Mouse (Mus musculus) liver, embryonic 14.5 days (tissue): ENCODE data around the gene Higd1b. TPM values are rescaled to one million over a fixed set of nuclear protein-coding genes. Genes with fewer than 3 reads are reported as not detected.

Experiments used
- ATAC-seq: fragments of 200-750 bp; cut with Nextera tagmentation; 2 replicates; pipeline ENCODE4 v1.8.0; 2017; ENCODE audit warnings: moderate number of reproducible peaks, mild to moderate bottlenecking, moderate library complexity; ENCODE audit not compliant: insufficient read depth
- DNase-seq, 3 experiments: peaks; one replicate each; pipeline ENCODE4 v3.0.0-alpha.2; 2012 to 2013; ENCODE audit warnings: low read depth in 3 of 3, low spot score in 3 of 3
- H3K27ac ChIP-seq: fragments of 300-500 bp; sonication (generic); 2 replicates; pipeline ENCODE4 v1.5.1; 2014; ENCODE audit warnings: moderate library complexity, mild to moderate bottlenecking, control low read depth, inconsistent platforms
- H3K27me3 ChIP-seq: fragments of 300-500 bp; sonication (generic); 2 replicates; pipeline ENCODE4 v1.6.1; 2014; ENCODE audit warnings: mild to moderate bottlenecking, low read length, moderate library complexity; ENCODE audit not compliant: control insufficient read depth, insufficient read depth
- H3K36me3 ChIP-seq: fragments of 300-500 bp; sonication (generic); replicated peaks from 2 replicates; pipeline ENCODE4 v1.6.1; 2014; ENCODE audit warnings: low read depth; ENCODE audit not compliant: control insufficient read depth, insufficient read depth
- H3K4me1 ChIP-seq, 2 experiments: fragments of 200-500 bp in 1 of 2; fragments of 300-500 bp in 1 of 2; sonication (generic) in 1 of 2; replicated peaks; 2 replicates each; pipeline ENCODE4 v1.6.1; 2012 to 2014; ENCODE audit warnings: antibody characterized with exemption in 1 of 2, inconsistent platforms in 1 of 2, low read length in 1 of 2; ENCODE audit not compliant: control insufficient read depth in 2 of 2, insufficient read depth in 2 of 2
- H3K4me2 ChIP-seq: fragments of 300-500 bp; sonication (generic); 2 replicates; pipeline ENCODE4 v1.6.1; 2014; ENCODE audit warnings: low read depth, mild to moderate bottlenecking, control low read depth, moderate library complexity
- H3K4me3 ChIP-seq, 2 experiments: fragments of 200-500 bp in 1 of 2; fragments of 300-500 bp in 1 of 2; sonication (generic) in 1 of 2; 2 replicates each; pipeline ENCODE4 v1.5.1; 2012 to 2014; ENCODE audit warnings: low read depth in 2 of 2, low read length in 2 of 2, mild to moderate bottlenecking in 2 of 2, control low read depth in 1 of 2, inconsistent platforms in 1 of 2, moderate library complexity in 1 of 2; ENCODE audit not compliant: insufficient read depth in 1 of 2
- H3K9ac ChIP-seq: fragments of 300-500 bp; sonication (generic); replicated peaks from 2 replicates; pipeline ENCODE4 v1.6.1; 2014; ENCODE audit warnings: mild to moderate bottlenecking, control low read depth, moderate library complexity
- H3K9me3 ChIP-seq: fragments of 300-500 bp; sonication (generic); 2 replicates; pipeline ENCODE4 v1.6.1; 2016; ENCODE audit warnings: low read length, mixed read lengths; ENCODE audit not compliant: control insufficient read depth
- CTCF ChIP-seq: IDR thresholded peaks from 2 replicates; pipeline ENCODE4 v1.5.1; 2016; ENCODE audit warnings: antibody characterized with exemption, low read depth, control low read depth
- EP300 ChIP-seq: IDR thresholded peaks from 2 replicates; pipeline ENCODE4 v1.6.1; 2016; ENCODE audit warnings: antibody characterized with exemption, low read depth
- WGBS: fragments of 180-500 bp; shearing (Covaris S2); extraction: QIAGEN DNeasy Blood & Tissue Kit; methylation state at CpG from one replicate; pipeline ENCODE4 v1.1.7; 2014; ENCODE audit not compliant: insufficient replicate concordance; 5-methylcytosine and 5-hydroxymethylcytosine counted together
- polyA plus RNA-seq, 2 experiments: library from polyadenylated mRNA; depleted of rRNA in 1 of 2; stranded (reverse) in 1 of 2; unstranded in 1 of 2; fragments of >200 nt; fragmentation: Nextera tagmentation in 1 of 2; extraction: Ambion mirVana in 1 of 2; gene quantifications; 2 replicates each; pipeline versions ENCODE4 v1.2.1 to v1.2.3; 2012 to 2014

The Higd1b gene
- polyA plus RNA-seq, 2 experiments: not detected

GRCm38 (mm10) chr11:102887433-102887832 is 51.8 kb downstream of the Higd1b start:
- no peaks in the 10 kb centered on the region; the same call in none of the 2 replicates for H3K27me3 ChIP-seq
- TF ChIP-seq CTCF (no peak), EP300 (no peak)

More at GRCm38 (mm10) chr11:102887433-102887832, 51.8 kb downstream of the Higd1b start:
- H3K4me1 ChIP-seq: peaks cover 15 to 19% of the 10 kb centered on the region in 2 experiments
- 71% methylated on average over 5 of the region's 5 CpGs for WGBS
- ATAC-seq (no peak), DNase-seq (no peak)
- H3K27ac ChIP-seq: no peak overlapping the region
- H3K36me3 ChIP-seq: no peaks in the 10 kb centered on the region
- no peak overlapping the region for H3K9ac ChIP-seq
- H3K9me3 ChIP-seq: no peaks in the 10 kb centered on the region
- H3K4me3 ChIP-seq: no peak overlapping the region
- H3K4me2 ChIP-seq: no peak overlapping the region

Other genes with a start within 250 kb of the Higd1b start
- gene Fzd2, start 231.5 kb upstream of the Higd1b start, polyA plus RNA-seq (2012; rRNA removed): 0.91 and 1.1 TPM in 2 replicates
- gene Fzd2, start 231.5 kb upstream of the Higd1b start, polyA plus RNA-seq (2014; fragmentation: Nextera tagmentation; extraction: Ambion mirVana): 0.28 and 0.47 TPM in 2 replicates
- 0.01 and 0.02 TPM in 2 replicates for gene Meioc, start 172.1 kb upstream of the Higd1b start, polyA plus RNA-seq (2012; rRNA removed)
- gene Meioc, start 172.1 kb upstream of the Higd1b start, polyA plus RNA-seq (2014; fragmentation: Nextera tagmentation; extraction: Ambion mirVana): 0.11 TPM in 1 of 2 replicates, not detected in the other
- gene Ccdc43, start 138.1 kb upstream of the Higd1b start, polyA plus RNA-seq (2012; rRNA removed): 4.0 and 7.1 TPM in 2 replicates
- gene Ccdc43, start 138.1 kb upstream of the Higd1b start, polyA plus RNA-seq (2014; fragmentation: Nextera tagmentation; extraction: Ambion mirVana): 14.1 and 14.7 TPM in 2 replicates
- gene Adam11, start 74.4 kb upstream of the Higd1b start, polyA plus RNA-seq (2012; rRNA removed): 0.30 TPM in 2 replicates
- 0.04 and 0.06 TPM in 2 replicates for gene Adam11, start 74.4 kb upstream of the Higd1b start, polyA plus RNA-seq (2014; fragmentation: Nextera tagmentation; extraction: Ambion mirVana)
- 1.2 and 1.7 TPM in 2 replicates for gene Gjc1, start 16.1 kb upstream of the Higd1b start, polyA plus RNA-seq (2012; rRNA removed)
- gene Gjc1, start 16.1 kb upstream of the Higd1b start, polyA plus RNA-seq (2014; fragmentation: Nextera tagmentation; extraction: Ambion mirVana): 1.1 and 1.5 TPM in 2 replicates
- 51.1 and 51.8 TPM in 2 replicates for gene Eftud2, start 45.1 kb downstream of the Higd1b start, polyA plus RNA-seq (2012; rRNA removed)
- gene Eftud2, start 45.1 kb downstream of the Higd1b start, polyA plus RNA-seq (2014; fragmentation: Nextera tagmentation; extraction: Ambion mirVana): 88.8 and 116 TPM in 2 replicates
- 0.29 and 0.59 TPM in 2 replicates for gene Ccdc103, start 45.4 kb downstream of the Higd1b start, polyA plus RNA-seq (2012; rRNA removed)
- gene Ccdc103, start 45.4 kb downstream of the Higd1b start, polyA plus RNA-seq (2014; fragmentation: Nextera tagmentation; extraction: Ambion mirVana): 0.75 and 1.1 TPM in 2 replicates
- not detected in 2 replicates for gene Fam187a, start 49.3 kb downstream of the Higd1b start, polyA plus RNA-seq (2012; rRNA removed)
- 0.06 TPM in 1 of 2 replicates, not detected in the other for gene Fam187a, start 49.3 kb downstream of the Higd1b start, polyA plus RNA-seq (2014; fragmentation: Nextera tagmentation; extraction: Ambion mirVana)
- gene Gfap, start 65.1 kb downstream of the Higd1b start, polyA plus RNA-seq (2012; rRNA removed): 8.2 and 12.6 TPM in 2 replicates
- gene Gfap, start 65.1 kb downstream of the Higd1b start, polyA plus RNA-seq (2014; fragmentation: Nextera tagmentation; extraction: Ambion mirVana): 9.3 and 10.2 TPM in 2 replicates
- 19.7 and 21.9 TPM in 2 replicates for gene Kif18b, start 89.3 kb downstream of the Higd1b start, polyA plus RNA-seq (2012; rRNA removed)
- 6.3 TPM in 2 replicates for gene Kif18b, start 89.3 kb downstream of the Higd1b start, polyA plus RNA-seq (2014; fragmentation: Nextera tagmentation; extraction: Ambion mirVana)
- 0.17 and 0.21 TPM in 2 replicates for gene C1ql1, start 110.8 kb downstream of the Higd1b start, polyA plus RNA-seq (2012; rRNA removed)
- gene C1ql1, start 110.8 kb downstream of the Higd1b start, polyA plus RNA-seq (2014; fragmentation: Nextera tagmentation; extraction: Ambion mirVana): 0.15 TPM in 1 of 2 replicates, not detected in the other
- 18.4 and 22.3 TPM in 2 replicates for gene Nmt1, start 192.3 kb downstream of the Higd1b start, polyA plus RNA-seq (2012; rRNA removed)
- 44.3 and 51.2 TPM in 2 replicates for gene Nmt1, start 192.3 kb downstream of the Higd1b start, polyA plus RNA-seq (2014; fragmentation: Nextera tagmentation; extraction: Ambion mirVana)
- gene Dcakd, start 192.5 kb downstream of the Higd1b start, polyA plus RNA-seq (2012; rRNA removed): 25.1 and 27.8 TPM in 2 replicates
- 25.7 and 30.6 TPM in 2 replicates for gene Dcakd, start 192.5 kb downstream of the Higd1b start, polyA plus RNA-seq (2014; fragmentation: Nextera tagmentation; extraction: Ambion mirVana)